Mouse (Mus musculus) thymus, postnatal 10 days (tissue): ENCODE data around the gene Gm45799.

ENCODE experiments used
- DNase-seq, 2 experiments: peaks; one replicate each; pipeline ENCODE4 v3.0.0; 2021; ENCODE audit warnings: low spot score in 2 of 2

Gene Gm45799

GRCm38 (mm10) chr7:105641936-105642335 is 1.6 kb downstream of the Gm45799 start:
- DNase-seq, result no peak

- DNase-seq, result peak; percentile 43 to 58
Observed at GRCm38 (mm10) chr7:105650639-105651435, 10.5 kb downstream of the Gm45799 start, which contains the start of gene Dnhd1. TSS of gene Dnhd1 (plus strand) at chr7:105650827.

GRCm38 (mm10) chr7:105685541-105686197 is 45.3 kb downstream of the Gm45799 start:
- no peak for DNase-seq

- no peak for DNase-seq
Observed at GRCm38 (mm10) chr7:105690875-105691274, 50.5 kb downstream of the Gm45799 start.

- no peak for DNase-seq
Observed at GRCm38 (mm10) chr7:105703184-105703583, 62.8 kb downstream of the Gm45799 start.

- DNase-seq, result no peak
Observed at GRCm38 (mm10) chr7:105703816-105704215, 63.5 kb downstream of the Gm45799 start.

- DNase-seq, result no peak
Observed at GRCm38 (mm10) chr7:105708733-105709132, 68.4 kb downstream of the Gm45799 start.

- DNase-seq, result peak in 1 of 2 experiments; percentile 14
Observed at GRCm38 (mm10) chr7:105715366-105715765, 75.0 kb downstream of the Gm45799 start.

GRCm38 (mm10) chr7:105721916-105722315 is 81.6 kb downstream of the Gm45799 start:
- no peak for DNase-seq

GRCm38 (mm10) chr7:105726144-105726979 is 86.0 kb downstream of the Gm45799 start:
- peak in 1 of 2 experiments; percentile 50 for DNase-seq

- no peak for DNase-seq
Observed at GRCm38 (mm10) chr7:105726980-105727325, 86.6 kb downstream of the Gm45799 start.

- no peak for DNase-seq
Observed at GRCm38 (mm10) chr7:105728701-105729428, 88.5 kb downstream of the Gm45799 start.

- DNase-seq, result no peak
Observed at GRCm38 (mm10) chr7:105733836-105734235, 93.5 kb downstream of the Gm45799 start.
